Mouse (Mus musculus) left cerebral cortex, postnatal 10 days (tissue): Measurements from ENCODE around the gene Ang2. TPM values are rescaled to one million over a fixed set of nuclear protein-coding genes. Genes with fewer than 3 reads are reported as not detected.

Source experiments
- DNase-seq, 2 experiments: peaks; one replicate each; pipeline ENCODE4 v3.0.0; 2021 to 2022; ENCODE audit warnings: low spot score in 2 of 2, mixed read lengths in 1 of 2; ENCODE audit errors: extremely low spot score in 1 of 2
- intact Hi-C: fragments of 180-260 bp; cut with DNase I; formaldehyde crosslinking; loops from one replicate; pipeline ENCODE4 v1.15.1; 2025
- total RNA-seq, 2 experiments: library from RNA; stranded (reverse); gene quantifications; 2 replicates each; pipeline ENCODE4 v1.2.3; 2021

Ang2 gene
- total RNA-seq, 2 experiments from 2014 or later = not detected

DNA sequence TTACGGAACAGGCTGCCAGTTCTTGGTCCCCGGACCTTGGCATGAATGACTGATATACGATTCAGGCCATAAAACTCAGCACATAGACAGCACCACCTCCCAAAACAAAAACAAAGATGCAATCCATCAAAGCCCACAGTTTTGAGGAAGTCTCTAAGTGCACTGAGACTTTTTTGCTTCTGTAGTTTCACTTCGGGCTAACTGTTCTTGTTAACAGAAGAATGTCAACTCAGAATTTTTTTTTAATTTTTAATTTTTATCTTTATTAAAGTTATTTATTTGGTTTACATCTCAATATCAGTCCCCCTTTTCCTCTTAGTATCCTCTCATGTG lies 42.2 kb downstream of the Ang2 start:
- intact Hi-C loops = no loop called here
- no peak for DNase-seq

DNA sequence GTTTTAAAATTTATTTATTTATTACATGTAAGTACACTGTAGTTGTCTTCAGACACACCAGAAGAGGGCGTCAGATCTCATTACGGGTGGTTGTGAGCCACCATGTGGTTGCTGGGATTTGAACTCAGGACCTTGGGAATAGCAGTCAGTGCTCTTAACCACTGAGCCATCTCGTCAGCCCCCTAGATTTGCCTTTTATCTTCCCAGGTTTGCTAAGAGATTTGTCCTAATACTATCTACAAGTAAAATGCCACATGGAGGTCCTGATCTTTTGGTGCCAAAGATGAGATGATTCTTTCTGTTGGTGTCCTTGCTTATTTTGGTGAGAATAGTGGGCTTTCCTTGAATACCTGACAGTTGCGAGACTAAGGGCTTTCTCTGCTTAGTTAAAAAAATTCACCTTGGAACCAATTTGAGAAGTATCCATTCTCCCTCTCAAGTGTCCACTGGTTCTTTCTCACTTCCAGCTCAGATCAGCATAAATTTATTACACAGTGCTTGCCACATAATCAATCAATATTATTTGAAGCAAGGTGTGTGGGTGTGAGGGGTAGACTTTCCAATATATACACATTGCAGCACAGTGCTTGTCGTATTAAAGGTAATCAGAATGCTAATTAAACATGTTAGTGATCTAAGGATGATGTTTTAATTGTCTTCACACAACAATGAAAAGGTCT lies 42.8 kb downstream of the Ang2 start:
- DNase-seq = no peak
- intact Hi-C loops = no loop called here

GRCm38 (mm10) chr14:51152249-51152870 lies 46.6 kb downstream of the Ang2 start:
- DNase-seq = no peak
- intact Hi-C loops = no loop called here

DNA sequence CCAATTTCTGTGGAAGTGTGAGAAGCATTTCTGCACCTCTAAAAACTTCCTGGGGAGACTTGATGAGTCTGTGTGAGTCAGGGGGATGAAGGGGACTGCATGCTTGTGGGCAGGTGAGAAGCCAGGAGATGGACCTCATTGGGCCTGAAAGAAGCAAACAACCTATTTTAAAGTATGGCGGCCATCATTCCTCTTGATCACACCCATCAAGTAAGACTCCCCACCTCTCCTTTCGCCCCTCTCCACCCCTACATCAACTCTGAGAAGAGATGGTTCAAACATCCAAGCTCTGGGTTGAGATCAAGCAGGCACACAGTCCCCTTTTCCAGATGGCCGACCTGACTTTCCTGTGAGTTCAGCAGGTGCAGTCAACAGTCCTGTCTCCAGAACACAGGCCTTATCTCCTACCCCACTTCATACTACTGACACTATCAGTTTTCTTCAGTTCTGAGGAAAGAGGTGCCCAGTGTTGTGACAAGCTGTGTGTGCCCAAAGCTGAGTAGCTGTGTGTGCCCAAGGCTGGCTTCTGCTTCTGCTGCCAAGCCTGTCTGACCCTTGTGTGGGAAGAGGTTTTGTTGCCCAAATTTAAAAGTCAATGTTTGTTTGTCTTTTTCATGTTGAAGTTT lies 48.6 kb downstream of the Ang2 start:
- no peak for DNase-seq
- intact Hi-C loops = no loop called here

DNA sequence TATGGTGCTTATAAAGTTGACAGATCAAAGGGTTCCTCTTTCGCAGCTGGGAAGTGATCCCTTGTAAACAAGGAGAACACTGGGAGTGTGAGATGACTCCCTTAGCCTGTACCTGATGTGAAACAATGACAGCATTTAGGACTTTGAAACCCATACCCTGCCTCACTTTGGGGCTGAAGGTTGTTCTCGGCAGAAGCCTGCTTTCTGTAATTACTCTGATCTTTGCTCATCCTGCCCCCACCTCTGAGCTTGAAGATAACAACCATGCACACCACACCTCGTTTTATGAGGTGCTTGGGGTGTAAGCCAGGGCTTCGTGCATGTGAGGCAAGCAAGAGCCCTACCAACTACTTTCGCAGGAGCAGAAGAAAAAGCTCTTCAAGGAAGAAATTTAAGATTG lies 49.8 kb downstream of the Ang2 start:
- intact Hi-C loops = no loop called here
- no peak for DNase-seq

DNA sequence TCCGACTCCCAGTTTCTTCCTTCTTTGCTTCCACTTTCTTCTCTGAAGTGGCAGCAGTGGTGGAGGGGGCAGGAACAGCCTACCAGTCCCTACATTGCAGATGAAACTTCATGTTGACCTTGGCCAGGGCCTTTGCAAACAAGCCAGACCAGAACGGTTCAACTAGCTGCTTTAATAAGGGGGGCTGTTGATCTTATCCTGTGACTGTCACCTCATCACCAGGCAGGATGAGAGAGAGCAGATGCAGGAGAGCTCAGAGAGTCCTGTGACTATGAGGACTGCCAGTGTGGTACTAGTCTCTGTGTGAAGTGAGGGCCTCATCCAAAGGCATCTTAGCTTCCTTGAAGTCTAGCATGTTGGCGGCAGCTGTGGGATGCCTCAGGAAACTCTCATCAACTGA lies 50.9 kb downstream of the Ang2 start:
- intact Hi-C loops = no loop called here
- DNase-seq = no peak

DNA sequence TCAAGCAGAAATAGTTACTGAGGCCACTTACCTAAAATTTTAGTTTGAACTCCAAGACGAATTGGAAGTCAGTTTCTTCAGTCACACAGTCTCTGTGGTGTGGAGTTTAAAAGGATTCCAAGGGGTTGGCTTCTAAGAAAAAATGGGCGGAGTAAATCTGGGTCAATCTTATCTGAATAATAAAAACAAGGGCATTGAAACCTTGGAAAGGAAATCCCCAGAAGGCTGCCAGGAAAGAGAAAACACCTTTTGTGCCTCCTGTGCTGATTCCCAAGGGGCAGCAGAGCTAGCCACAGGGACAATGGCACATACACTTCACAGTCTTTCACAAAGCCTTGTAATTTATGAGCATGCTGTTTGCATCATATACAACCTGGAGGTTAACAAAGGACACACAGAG lies 52.3 kb downstream of the Ang2 start, which contains the start of gene Rnase1:
Rnase1 (minus strand) TSS at position 101 of the 400 bp plus-strand sequence.
- DNase-seq = no peak
- intact Hi-C loops = no loop called here

DNA sequence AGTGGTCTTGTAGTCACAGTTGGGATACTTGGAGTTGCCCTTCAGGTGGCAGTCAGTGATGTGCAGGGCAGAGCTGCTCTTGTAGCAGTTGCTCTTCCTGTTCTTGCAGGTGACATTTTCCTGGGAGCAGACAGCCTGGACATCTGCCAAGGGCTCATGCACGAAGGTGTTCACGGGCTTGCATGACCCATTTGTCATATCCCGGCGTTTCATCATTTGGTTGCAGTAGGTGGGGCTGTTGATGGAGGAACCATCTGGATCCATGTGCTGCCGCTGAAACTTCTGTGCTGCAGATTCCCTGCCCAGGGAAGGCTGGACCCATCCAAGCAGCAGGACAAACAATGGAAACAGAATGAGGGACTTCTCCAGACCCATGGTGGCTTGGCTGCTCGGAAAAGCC lies 53.4 kb downstream of the Ang2 start:
- no peak for DNase-seq
- intact Hi-C loops = no loop called here

Other genes starting within 250 kb of the Ang2 start
- gene Pnp2, start 243.2 kb downstream of the Ang2 start, total RNA-seq = 1 to 10 TPM in 1 of 2 experiments, under 1 TPM in 1; 0.79 to 1.7 TPM
- under 1 TPM in 1 of 2 experiments, not detected in 1; 0.30 TPM for gene Rnase10, start 191.4 kb downstream of the Ang2 start, total RNA-seq
- gene Rnase9, start 157.3 kb downstream of the Ang2 start, total RNA-seq = not detected
- not detected for gene Rnase11, start 149.0 kb downstream of the Ang2 start, total RNA-seq
- not detected for gene Rnase12, start 141.5 kb downstream of the Ang2 start, total RNA-seq
- not detected for gene Olfr750, start 124.7 kb downstream of the Ang2 start, total RNA-seq
- gene Rnase4, start 108.1 kb downstream of the Ang2 start, total RNA-seq = 10 to 100 TPM; 11.2 to 14.0 TPM
- 1 to 10 TPM; 2.5 to 3.7 TPM for gene Ang, start 108.0 kb downstream of the Ang2 start, total RNA-seq
- not detected for gene Eddm3b, start 84.7 kb downstream of the Ang2 start, total RNA-seq
- not detected for gene Rnase6, start 75.2 kb downstream of the Ang2 start, total RNA-seq
- not detected for gene Rnase1, start 52.4 kb downstream of the Ang2 start, total RNA-seq
- not detected for gene Rnase2b, start 36.9 kb downstream of the Ang2 start, total RNA-seq
- not detected for gene Ear14, start 4.2 kb upstream of the Ang2 start, total RNA-seq
- gene Rnase2a, start 57.0 kb upstream of the Ang2 start, total RNA-seq = not detected
- gene Gm7247, start 162.6 kb upstream of the Ang2 start, total RNA-seq = not detected
- gene Vmn2r88, start 211.7 kb upstream of the Ang2 start, total RNA-seq = not detected